Mouse (Mus musculus) right cerebral cortex, adult 18-20 months (tissue): ENCODE data around the gene Mib2.
"Not testable (repeated sequence)": the region's sequence is repeated elsewhere in the genome, so short reads cannot be mapped to it uniquely, and the experiment has no call there.

Experiments
- DNase-seq: peaks from one replicate; pipeline ENCODE4 v3.0.0; 2022; ENCODE audit warnings: mixed read lengths

Mib2 gene

DNA sequence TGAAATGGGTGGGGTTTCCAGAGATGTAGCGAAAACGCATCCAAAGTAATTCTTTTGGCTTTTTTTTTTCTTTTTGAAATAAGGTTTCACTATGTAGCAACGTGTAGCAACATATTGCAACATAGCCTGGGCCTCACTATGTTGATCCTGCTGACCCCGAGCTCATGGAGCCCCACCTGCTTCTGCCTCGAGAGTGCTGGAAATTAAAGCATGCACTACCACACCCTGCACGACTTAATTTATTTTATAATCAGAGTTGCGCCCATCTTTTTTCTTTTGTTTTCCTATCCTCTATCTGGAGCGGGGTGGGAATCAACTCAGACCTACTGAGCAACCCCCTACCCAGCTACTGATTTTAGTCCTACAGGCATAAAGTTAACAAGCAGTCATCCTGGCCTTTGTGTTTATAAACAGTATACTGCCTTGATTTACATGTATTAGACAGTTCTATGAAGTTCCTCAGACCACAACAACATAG lies 639 bp upstream of the Mib2 start:
- DNase-seq: no peak

DNA sequence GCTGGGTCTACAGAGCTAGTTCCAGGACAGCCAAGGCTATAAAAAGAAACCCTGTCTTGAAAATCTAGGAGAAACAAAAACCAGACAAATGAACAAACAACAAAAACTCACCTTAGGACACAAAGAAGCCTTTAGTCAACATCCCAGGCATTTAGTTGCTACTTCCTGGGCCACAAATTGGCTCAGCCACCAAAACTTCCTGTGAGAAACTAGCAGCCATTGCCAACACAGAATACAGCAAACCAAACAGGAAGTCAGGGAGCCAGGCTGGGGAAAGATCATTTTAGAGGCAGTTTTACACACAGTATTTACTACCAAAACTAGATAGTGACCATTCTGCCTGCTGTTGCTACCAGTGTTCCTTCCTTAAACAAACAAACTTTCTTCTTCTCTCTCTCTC lies 2.1 kb downstream of the Mib2 start:
- no peak for DNase-seq

DNA sequence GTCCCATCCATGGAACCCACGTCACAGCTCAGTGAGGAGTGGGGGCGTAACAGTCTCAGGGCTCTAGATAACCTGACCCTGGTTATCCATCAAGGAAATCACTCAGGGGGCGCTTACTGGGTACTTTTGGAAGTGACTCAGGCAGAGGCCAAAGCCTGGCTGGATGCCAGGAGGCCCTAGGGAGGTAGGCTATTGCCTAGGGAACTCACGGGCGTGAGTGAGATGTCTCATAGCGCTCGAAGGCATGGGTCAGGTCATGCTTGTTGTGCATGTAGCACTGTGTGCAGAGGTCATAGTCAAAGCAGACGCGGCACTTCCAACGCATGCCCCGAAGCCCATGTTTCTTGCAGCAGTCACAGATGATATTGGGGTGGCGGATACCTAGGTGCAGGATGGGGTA lies 8.4 kb downstream of the Mib2 start:
- DNase-seq: no peak

DNA sequence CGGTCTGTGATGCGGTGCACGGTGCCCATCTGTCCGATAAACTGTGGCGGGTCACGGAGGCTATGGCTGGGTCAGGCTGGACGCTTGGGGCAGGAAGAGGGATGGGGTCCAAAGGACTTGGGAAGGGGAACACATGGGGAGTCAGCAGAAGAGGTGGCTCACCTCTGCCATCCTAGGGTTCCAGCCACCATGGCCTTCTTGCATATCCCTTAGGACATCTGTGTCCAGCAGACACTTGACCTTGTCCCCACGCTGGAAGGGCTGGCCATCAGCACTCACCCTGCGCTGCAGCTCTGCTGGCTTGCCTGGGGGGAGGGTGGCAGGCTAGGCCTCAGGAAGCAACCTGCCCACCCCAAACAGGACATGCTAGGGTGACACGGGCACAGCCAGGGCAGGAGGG lies 10.0 kb downstream of the Mib2 start:
- DNase-seq: no peak

DNA sequence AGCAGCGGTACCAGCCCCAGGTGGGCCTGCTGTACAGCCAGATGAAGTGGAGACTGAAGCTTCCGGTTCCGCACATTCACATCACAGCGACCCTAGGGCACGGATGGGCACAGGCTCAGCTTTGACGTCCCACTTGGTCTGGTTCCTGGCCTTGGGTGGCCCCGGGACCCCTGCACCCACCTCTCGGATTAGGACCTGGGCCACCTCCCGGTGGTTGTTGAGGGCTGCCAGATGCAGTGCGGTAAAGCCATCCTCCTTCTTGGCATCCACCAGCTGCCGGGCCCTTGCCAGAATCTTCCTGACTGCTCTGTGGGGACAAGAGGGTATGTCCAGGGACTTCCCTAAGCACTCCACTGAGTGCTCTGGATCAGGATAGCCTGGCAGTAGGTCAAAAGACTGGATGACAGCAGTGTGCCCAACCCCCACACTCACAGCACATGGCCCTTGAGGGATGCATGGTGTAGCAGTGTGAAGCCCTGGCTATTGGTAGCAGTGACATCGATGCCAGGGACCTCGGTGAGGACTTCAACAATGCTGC lies 12.7 kb downstream of the Mib2 start:
- DNase-seq: no peak

DNA sequence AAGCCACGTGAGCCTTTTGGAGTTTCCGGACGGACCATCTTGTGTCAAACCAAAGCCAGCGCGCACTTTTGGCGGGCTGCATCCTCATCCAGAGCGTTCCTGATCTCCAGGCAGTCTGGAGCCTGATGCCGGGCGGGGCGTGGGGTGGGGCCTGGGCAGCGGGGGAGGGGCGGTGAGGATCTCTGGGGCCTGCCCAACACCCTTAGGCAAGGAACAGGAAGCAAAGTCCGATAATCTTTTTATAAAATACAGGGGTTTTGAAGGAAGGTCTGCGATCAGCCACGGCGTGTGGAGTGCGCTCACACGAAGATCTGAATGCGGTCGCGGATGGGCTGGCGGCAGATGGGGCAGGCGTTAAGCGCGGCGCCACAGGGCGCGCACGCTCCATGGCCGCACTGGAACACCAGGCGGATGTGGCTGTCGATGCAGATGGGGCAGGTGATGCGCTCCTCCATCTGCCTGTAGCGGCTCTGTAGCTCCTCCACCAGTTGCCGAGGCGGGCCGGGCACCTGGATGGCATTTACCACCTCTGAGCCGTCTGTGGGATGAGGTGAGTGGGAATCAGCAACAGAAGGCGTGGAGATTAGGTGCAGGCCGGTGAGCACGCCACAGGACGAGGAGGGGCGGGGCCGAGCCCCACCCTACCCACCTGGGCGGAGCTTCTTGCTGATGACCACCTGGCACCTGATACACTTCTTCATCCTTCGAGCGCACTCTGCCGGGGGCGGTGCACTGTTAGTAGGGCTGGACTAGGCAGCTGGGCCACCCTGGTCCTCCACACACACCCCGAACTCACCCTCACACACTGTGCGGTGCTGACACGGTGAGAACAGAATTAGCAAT lies 14.3 kb downstream of the Mib2 start:
- DNase-seq: no peak

DNA sequence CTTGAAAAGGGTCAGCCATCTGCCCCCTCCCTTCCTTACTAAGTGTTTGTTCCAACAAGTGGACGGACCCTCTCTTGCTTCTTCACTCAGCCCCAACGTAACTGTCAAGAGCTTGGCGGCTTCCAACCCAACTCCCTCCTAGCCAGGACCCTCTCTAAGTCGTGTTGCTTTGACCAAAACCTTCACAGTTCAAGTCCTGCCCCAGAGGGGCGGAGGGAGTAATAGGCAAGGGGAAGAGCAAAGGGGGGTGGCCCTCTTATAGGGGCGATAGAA lies 14.9 kb downstream of the Mib2 start:
- DNase-seq: no peak

DNA sequence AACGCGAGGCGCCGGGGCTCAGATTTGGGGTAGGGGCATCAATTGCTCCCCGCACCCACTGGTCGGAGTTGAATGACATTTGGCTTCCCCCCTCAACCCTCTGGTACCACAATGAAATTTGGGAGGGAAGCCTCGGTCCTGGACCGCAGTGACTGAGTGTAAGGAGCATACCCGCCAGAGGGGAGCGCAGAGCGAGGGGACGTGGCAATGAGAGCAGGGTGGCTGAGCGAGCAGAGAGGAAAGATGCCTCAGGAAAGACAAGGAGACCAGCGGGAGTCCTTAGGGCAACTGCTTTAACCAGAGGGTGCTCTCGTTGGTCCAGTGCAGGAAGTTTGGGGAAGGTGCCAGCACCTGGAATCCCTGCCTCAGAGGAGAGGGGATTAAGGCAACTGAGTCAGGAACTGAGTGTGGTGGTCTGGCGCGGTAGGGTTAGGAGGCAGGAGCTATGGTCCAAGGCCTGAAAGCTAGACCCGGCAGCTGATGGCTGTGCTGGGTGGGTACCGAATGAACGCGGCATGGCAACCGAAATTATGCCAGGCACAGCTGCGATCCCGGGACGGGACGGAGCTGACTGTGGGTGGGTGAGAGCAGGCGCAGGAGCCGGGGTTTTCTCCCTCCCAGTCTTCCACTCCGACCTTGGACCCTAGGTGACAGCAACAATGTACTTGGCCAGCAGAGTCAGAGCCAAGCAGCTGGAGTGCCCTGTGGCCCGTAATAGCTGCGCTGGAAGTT lies 15.4 kb downstream of the Mib2 start:
- DNase-seq: no peak

DNA sequence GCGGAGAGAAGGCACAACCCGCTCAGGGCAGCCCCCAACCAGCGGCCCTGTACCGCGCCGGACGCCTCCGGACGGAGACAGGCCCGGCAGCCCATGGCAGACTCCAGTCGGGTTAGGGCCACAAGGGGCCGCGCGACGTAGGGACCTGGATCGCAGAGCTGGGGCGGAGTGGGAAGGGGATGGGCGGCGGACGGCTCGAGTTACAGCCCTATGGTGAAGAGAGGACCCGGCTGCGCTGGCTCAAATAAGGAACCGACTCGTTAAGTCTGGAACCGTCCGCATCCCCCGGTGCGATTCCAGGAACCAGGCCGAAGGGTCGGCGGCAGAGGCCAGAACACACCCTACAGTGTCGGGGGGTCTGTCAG lies 15.9 kb downstream of the Mib2 start, which contains the start of gene Mmp23:
Gene Mmp23 (minus strand): TSS at position 299 of the 365 bp plus-strand sequence.
- DNase-seq: no peak

DNA sequence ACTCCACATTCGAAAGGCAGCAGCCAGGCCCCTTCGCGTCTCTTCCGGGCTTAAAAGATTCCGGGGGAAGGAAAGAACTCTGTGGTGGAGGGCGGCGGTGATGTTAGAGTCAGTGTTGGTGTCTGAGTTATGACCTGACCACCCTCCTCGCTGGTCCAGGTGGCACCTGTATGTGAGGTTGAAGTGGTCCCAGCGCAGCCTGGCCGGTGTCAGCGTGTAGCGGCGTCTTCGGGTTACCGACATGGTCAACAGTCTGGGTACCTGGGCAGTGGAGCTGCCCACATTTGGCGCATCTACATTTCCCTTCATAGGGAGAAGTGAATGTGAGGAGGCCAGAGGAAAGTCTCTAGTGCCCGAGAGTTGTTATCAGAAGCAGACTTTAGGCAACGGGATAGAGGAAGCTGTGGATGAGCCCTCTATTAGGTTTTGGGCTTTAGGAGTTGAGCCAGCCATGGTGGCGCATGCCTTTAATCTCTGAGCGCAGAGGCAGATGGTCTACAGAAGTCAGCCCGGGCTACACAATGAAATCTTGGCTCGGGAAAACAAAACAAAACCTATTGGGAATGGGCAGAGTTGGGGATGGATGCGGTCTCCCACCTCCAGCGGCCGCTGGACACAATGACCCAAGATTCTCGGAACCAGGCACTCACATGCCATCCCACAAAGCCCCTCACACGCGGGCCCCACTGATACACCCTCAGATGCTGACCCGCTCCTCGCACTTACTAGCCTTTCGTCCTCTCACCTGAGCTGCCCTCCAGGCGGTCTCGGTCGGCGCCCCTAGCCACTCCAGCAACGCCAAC lies 16.5 kb downstream of the Mib2 start:
- DNase-seq: no peak

DNA sequence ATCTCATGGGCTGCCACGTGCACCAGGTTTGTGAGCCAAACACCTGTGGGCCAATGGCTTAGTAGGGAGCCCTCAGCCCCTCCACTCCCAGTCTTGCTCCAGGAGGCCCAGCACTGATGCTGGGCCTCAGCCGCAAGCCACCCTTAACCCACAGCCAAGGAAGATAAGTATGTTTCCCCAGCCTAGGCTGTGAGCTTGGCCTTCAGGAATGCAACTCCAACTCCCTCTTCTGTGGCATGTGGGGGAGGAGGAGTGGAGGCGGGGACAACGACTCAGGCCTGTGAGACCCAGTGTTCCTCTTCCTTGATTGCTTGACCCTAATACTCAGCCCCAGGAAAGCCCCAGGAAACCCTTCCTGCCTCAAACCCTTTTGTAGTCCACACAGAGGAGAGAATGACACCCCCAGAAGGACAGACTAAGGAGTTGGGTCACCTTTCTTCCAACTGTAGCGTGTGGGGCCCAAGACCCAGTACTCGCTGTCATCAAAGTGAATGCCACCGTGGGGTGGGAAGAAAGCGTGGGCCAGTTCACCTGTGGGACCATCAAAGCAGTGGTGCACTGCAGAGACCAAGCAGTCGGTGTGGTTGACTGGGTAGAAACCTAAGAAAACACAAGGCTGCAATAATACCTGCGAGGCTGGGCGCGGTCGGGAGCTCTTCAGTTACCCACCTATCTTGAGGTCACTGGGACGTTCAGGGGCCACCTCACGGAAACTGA lies 17.3 kb downstream of the Mib2 start:
- DNase-seq: no peak

DNA sequence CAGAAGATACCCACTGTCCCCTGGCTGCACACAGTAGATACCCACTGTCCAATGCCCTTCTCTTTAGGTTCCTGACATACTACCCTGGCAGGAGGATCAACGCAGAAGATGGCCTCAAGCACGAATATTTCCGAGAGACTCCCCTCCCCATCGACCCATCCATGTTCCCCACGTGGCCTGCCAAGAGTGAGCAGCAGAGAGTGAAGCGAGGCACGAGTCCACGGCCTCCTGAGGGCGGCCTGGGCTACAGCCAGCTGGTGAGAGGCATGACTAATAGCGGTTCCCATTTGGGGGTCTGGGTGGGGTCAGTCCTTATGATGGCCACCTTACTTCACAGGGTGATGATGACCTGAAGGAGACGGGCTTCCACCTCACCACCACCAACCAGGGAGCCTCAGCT lies 19.6 kb downstream of the Mib2 start:
- no peak for DNase-seq

DNA sequence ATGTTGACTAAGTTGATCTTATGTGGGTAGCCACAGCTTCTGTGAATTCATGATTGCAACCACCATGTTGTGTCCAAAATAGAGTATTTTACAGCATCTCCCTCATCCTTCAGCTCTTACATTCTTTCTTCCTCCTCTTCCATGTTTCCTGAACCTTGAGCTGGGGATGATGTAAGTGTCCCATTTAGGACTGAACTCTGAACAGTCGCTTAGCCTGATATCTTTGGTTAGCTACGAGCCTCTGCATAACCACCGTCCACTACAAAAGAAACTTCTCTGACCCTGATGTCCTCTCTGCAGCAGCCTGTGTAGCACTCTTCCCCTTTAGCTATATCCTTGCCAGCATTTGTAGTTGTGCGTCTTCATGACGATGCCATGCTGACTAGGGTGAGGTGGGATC lies 23.3 kb downstream of the Mib2 start:
- no peak for DNase-seq

DNA sequence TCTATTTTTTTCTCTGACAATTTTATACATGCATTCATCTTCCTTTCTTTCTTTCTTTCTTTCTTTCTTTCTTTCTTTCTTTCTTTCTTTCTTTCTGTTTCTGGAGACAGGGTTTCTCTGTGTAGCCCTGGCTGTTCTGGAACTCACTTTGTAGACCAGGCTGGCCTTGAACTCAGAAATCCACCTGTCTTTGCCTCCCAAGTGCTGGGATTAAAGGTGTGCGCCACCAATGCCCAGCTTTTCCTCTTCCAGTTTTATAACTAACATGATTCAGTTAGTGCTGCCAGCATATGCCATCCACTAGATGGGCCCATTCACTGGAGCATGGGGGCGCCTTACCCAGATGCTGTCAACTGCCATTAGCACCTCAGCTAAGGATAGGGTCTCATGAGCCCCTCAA lies 23.7 kb downstream of the Mib2 start, which contains the start of gene Gm10563:
Gene Gm10563 (minus strand): TSS at position 101 of the 400 bp plus-strand sequence.
- not testable (repeated sequence) for DNase-seq

DNA sequence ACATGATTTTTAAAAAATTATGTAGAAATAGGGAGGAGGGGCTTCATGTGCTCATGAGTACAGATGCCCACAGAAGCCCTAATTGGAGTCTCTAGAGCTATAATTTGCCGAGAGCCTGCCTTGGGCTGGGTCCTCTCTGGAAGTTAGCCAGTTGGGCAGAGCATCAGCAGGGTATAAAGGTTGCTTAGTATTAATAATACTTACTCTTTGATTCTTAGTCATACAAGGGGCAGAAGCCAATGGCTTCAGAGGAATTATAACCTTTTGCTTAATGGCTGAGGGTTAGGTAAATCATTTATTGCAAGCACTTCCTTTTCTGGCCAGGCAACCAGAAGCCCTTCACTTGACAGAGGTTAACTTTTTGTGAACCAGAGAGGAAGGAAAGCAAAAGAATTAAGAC lies 25.5 kb downstream of the Mib2 start:
- no peak for DNase-seq

DNA sequence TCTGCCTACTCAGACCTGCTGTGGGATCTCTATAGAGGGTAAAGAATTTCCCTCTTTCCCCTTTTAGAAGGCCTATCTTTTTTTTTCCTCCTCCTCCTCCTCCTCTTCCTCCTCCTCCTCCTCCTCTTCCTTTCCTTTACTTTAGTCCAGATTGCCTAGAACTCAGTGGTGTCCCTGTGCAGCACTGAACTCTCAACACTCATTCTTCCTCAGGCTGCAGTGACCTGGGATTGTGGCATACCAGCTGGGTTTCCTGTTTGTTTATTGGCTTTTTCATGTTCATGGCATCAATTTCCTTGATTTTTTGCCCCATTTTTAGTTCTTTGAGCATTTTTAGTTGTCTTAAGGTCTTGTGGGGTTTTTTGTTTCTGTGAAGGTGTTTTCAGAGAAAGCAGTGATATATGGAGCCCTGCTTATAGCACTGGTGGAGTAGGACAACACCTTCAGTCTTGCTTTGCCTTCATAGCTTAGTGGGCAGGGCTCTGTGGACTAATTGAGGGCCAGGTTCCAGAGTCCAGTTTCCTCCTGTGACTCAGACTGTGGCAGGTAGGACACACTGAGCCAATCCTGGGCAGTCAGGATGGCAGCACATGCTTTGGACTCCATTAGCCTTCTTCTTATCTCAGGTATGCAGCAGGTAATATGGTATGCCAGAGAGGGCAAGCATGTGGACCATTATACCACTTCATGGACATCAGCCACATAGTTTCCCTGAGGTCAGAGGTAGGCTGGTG lies 33.1 kb downstream of the Mib2 start:
- no peak for DNase-seq

DNA sequence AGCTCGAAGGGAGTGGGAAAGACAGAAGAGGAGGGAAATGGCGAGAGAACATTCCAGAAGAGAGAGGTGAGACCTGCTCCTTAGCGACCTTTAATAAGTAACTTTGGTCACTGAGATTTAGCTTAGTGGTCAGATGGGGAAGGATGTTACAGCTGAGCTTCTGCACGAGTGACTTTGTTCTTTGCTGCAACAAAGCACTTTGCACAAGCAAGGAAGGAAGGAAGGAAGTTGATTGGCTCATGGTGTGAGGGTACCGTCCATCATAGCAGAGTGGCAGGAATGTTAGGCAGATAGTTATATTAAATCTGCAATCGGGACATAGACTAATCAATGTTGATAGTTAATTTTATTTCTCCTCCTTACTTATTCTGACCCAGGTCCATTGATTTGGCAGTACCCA lies 38.7 kb downstream of the Mib2 start:
- DNase-seq: no peak

DNA sequence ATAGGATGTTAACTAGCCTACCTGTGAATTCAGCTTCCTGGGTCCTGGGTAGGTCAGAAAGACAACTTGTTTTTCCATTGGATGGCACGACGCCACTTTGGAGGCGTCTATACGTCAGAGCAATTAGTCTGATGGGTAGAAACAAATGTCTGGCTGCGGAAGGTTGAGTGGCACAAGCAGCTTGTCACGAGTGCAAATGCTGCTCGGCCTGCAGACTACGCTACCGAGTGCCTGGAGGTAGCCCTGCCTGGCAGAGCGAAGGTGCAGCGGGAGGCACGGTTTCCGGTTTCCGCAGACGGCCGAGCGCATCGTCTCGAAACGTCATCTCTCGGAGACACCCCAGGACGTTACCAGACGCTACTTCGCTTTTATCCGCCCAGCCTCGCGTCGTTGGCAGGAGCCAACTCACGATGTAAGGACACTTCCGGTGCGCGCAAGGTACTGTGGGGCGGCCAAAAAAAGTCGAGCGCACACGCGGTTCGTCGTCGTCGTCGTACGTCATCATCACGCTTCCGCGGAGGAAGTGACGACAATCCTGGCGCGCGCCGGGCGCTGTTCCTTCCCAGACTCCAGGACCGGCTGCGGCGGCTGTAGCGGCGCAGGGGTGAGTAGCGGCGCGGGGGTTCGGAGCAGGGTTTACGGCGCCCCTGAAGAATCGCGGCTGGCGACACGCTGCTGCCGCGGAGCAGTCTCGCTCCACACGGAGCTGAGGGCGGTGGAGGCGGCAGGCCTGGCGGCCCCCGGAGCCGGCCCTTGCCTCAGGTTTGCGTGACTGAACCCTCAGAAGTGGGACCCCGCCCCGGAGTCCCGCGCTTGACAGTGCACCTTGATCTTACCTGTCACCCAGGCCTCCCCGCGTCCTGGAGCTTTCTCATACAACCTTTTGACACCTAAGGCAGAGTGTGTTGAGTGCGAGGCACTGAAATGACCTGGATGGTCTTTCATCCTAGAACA lies 44.4 kb downstream of the Mib2 start, which contains the start of gene Cdk11b:
Gene Cdk11b (plus strand): TSS at position 517 of the 954 bp plus-strand sequence.
- DNase-seq: peak; percentile 98

DNA sequence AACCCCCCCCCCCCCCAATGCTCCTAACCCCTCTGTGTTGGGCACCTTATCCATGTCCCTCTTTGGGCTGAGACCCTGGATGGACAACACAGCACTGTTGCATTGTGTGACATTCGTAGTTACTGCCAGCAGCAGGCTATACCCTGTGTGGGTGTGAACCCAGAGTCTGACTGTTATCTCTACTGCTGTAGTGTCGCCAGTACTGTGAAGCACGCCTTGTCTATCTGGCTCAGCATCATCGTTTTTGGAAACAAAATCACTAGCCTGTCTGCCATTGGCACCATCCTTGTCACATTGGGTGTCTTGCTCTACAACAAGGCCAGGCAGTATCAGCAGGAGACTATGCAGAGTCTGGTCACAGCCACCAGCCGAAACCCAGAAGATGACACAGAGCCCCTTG lies 50.7 kb downstream of the Mib2 start:
- DNase-seq: no peak

DNA sequence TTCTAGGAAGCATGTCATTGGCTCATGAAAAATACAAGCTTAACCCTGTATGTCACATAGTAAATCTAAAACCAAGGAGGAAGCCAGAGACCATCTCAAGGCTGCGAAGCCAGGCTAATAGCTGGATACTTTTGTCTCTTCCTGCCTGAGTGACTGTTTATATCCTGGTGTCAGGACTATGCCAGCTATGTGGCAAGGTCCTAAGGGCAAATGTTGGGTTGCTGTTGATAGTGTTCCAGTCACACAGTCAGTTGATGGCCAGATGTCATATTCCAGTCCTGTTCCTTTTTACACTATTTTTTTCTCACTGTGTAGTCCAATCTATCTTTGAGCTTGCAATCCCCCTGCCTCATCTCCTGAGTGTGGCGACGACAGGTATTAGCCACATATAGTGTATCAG lies 55.7 kb downstream of the Mib2 start:
- no peak for DNase-seq

DNA sequence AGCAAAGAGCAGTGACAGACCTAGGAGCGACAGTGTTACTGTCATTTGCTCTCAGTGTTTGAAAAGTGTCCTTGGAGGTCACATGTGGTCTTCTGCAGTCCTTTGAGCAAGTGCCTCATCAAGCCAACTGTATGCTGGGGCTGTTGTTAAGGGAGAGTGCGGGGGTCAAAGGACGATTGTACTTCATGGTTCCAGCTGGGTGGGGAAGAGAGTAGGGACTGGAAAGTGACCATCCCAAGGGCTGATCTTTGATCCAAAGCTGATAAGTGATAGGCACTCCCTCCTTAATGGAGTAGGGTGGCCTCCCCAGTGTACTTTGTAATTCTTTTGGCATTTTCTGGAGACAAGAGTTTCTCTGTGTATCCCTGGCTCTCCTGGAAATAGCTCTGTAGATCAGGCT lies 57.1 kb downstream of the Mib2 start:
- no peak for DNase-seq
